Mouse (Mus musculus) adrenal gland, adult 2 months (tissue): ENCODE results near the gene DXBay18. TPM values are rescaled to one million over a fixed set of nuclear protein-coding genes. Genes with fewer than 3 reads are reported as not detected.
"Not testable (repeated sequence)": the region's sequence is repeated elsewhere in the genome, so short reads cannot be mapped to it uniquely, and the experiment has no call there.

Experiments
- DNase-seq: peaks from one replicate; pipeline ENCODE4 v3.0.0; 2021
- long read RNA-seq: library from polyadenylated mRNA; stranded (forward); transcript quantifications from one replicate; pipeline ENCODE4 v2.0.0, GENCODE M21; 2021
- polyA plus RNA-seq: library from polyadenylated mRNA; depleted of rRNA; stranded (reverse); fragments of >200 nt; gene quantifications from 2 replicates; pipeline ENCODE4 v1.2.3, GENCODE M21; 2012; rRNA removed
- total RNA-seq, 2 experiments: library from RNA; stranded (reverse); gene quantifications; 2 replicates each; pipeline ENCODE4 v1.2.3; 2021

The DXBay18 gene
- total RNA-seq (under 1 TPM; 0.12 to 0.31 TPM), polyA plus RNA-seq (not detected in 2 replicates)
- long read RNA-seq = 0 reads

DNA sequence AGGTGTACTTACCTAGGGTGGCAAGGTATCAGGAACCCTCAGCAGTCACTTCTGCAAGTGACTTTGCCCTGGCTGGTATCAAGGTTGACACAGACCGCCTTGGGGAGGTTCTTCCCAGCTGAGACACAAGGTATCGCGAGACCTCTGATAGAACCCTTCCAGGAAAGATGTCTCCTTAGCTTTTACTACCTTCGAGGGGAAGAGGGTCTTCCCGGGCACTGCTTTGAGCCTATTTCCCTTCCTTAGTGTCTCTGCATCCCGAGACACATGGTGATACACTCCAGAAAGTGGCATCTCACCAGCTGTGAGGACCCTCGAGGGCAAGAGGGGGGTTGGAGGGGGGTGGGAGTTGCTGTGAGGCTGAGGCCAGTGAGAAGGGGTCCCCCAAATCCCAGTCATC, at the start of gene DXBay18:
TSS of gene DXBay18 (minus strand) at position 101 of the 400 bp plus-strand sequence.
- DNase-seq = not testable (repeated sequence)

DNA sequence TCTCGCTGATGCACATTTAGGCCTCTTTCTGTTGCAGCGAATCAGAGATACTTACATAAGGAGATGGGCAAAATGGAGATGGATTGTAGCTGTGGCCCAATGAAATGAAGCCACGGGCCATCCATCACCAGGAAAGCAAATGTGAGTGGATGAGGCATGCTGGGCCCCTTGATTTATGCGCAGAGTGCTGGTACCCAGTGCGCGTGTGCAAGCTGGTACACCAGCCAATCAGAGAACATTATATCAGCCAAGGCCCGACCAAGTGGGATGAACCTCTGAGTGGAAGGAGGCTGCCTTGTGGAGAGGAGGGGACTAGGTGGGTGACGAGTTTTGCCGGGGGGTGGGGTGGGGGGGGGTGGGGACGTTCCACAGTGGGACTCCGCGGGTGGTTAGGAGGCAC, 42.7 kb upstream of the DXBay18 start, which contains the start of gene Xlr3b:
TSS of gene Xlr3b (plus strand) at position 274 of the 400 bp plus-strand sequence.
- DNase-seq = peak; percentile 4

DNA sequence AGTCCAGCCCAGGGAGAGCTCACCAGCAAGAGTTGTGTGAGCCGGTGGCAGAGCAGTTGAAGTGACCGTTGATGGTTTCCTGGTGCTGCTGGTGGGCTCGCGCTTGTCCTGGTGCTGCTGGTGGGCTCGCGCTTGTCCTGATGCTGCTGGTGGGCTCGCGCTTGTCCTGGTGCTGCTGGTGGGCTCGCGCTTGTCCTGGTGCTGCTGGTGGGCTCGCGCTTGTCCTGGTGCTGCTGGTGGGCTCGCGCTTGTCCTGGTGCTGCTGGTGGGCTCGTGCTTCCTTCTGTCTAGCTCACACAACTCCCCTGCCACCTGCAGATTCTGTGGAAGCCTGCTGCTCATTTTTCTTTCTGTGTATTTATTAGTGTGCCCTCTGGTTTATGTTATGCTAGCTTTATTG, 27.6 kb upstream of the DXBay18 start, which contains the start of gene Spin2d:
TSS of gene Spin2d (minus strand) at position 101 of the 400 bp plus-strand sequence.
- DNase-seq = not testable (repeated sequence)

DNA sequence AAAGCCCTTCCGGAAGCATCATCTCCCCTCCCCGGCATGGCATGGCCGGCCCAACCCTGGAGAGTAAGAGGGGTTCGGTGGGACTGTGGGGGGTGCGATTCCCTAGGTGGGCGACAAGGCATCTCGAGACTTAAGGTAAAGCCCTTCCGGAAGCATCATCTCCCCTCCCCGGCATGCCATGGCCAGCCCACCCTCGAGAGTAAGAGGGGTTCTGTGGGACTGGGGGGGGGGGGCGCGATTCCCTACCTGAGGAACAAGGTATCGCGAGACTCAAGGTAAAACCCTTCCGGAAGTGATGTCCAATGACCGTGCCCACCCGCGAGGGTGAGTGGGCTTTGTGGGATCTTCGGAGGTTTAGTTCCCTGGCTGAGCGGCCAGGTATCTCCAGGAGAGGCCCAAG, 754 bp downstream of the DXBay18 start, which contains the start of gene Xlr5b:
TSS of gene Xlr5b (plus strand) at position 301 of the 400 bp plus-strand sequence.
- DNase-seq = not testable (repeated sequence)

DNA sequence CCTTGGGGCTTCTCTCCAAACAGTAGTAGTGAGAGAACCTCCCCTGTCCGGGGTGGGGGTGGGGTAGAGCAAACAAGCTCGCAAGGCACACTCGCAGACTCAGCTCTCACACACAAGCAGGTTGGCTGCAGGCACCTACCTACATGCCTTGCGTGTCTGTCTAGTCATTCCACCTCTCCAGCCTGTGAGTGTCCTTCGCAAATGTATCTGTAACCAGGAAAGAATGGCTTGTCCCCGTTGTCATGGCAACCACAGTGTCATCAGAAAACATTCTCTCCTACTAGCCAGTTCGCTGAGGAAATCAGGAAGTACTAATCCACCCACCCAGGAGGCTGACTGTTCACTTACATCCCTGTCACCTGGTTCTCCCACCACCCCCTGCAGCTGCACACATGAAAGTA, 6.0 kb downstream of the DXBay18 start:
- not testable (repeated sequence) for DNase-seq

DNA sequence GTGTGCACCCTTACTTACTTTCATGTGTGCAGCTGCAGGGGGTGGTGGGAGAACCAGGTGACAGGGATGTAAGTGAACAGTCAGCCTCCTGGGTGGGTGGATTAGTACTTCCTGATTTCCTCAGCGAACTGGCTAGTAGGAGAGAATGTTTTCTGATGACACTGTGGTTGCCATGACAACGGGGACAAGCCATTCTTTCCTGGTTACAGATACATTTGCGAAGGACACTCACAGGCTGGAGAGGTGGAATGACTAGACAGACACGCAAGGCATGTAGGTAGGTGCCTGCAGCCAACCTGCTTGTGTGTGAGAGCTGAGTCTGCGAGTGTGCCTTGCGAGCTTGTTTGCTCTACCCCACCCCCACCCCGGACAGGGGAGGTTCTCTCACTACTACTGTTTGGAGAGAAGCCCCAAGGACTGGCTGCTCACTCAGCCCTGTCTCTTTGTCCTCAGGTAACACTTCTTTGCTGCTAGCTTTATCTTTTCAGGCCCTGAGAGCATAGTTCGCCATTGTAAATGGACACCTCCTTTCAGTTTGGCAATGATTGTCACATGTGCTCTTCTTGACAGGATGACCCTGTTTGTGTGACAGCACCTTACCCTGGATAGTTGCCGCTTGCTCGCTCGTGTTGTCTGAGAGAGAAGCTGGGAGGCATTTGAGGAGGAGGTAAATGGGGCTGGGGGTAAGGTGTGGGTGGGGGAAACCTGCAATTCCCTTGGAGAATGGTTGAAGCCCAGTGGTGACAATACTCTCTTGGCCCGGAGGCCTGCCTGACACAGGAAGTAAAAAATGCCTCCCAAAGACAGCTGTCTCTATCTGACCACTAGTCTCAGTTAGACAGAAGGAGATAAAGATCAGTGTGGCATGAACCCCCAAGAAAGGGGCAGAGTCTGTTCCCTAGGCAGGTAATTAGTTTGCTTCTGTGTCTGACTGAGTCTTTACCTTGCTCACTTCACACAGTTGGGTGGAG, 26.1 kb downstream of the DXBay18 start:
- DNase-seq = not testable (repeated sequence)

DNA sequence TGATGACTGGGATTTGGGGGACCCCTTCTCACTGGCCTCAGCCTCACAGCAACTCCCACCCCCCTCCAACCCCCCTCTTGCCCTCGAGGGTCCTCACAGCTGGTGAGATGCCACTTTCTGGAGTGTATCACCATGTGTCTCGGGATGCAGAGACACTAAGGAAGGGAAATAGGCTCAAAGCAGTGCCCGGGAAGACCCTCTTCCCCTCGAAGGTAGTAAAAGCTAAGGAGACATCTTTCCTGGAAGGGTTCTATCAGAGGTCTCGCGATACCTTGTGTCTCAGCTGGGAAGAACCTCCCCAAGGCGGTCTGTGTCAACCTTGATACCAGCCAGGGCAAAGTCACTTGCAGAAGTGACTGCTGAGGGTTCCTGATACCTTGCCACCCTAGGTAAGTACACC, 32.5 kb downstream of the DXBay18 start, which contains the start of gene Gm14685:
TSS of gene Gm14685 (plus strand) at position 301 of the 400 bp plus-strand sequence.
- not testable (repeated sequence) for DNase-seq

DNA sequence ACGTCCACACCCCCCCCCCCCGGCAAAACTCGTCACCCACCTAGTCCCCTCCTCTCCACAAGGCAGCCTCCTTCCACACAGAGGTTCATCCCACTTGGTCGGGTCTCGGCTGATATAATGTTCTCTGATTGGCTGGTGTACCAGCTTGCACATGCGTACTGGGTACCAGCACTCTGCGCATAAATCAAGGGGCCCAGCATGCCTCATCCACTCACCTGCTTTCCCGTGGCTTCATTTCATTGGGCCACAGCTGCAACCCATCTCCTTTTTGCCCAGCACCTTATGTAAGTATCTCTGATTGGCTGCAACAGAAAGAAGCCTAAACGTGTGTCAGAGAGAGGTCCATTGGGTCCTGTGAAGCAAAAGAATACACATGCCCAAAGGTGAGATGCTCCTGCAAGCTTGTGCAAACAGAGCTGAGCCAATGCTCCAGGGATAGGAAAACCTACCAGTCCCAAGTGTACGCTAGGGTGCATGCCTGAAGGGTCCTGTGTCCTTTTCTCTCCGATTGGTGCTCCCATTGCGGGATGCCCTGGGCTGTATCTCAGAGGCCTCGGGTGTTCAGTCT, 52.2 kb downstream of the DXBay18 start, which contains the start of gene Xlr3a:
TSS of gene Xlr3a (minus strand) at position 155 of the 568 bp plus-strand sequence.
- not testable (repeated sequence) for DNase-seq

Other genes starting within 250 kb of the DXBay18 start
- 10 to 100 TPM; 44.1 to 53.6 TPM for gene Cetn2, start 231.0 kb downstream of the DXBay18 start, total RNA-seq
- 1.6 and 2.1 TPM in 2 replicates for gene Cetn2, start 231.0 kb downstream of the DXBay18 start, polyA plus RNA-seq
- 10 to 100 TPM; 35.5 to 69.9 TPM for gene Nsdhl, start 230.9 kb downstream of the DXBay18 start, total RNA-seq
- gene Nsdhl, start 230.9 kb downstream of the DXBay18 start, polyA plus RNA-seq = 10.7 and 18.0 TPM in 2 replicates
- 1 to 10 TPM; 2.4 to 3.6 TPM for gene Zfp185, start 162.1 kb downstream of the DXBay18 start, total RNA-seq
- gene Zfp185, start 162.1 kb downstream of the DXBay18 start, polyA plus RNA-seq = 2.4 and 2.5 TPM in 2 replicates
- under 1 TPM; 0.24 to 0.32 TPM for gene Pnma5, start 112.3 kb downstream of the DXBay18 start, total RNA-seq
- gene Pnma5, start 112.3 kb downstream of the DXBay18 start, polyA plus RNA-seq = not detected in 2 replicates
- under 1 TPM; 0.14 to 0.41 TPM for gene Pnma3, start 84.7 kb downstream of the DXBay18 start, total RNA-seq
- gene Pnma3, start 84.7 kb downstream of the DXBay18 start, polyA plus RNA-seq = 0.17 and 0.19 TPM in 2 replicates
- 1 to 10 TPM in 1 of 2 experiments, not detected in 1; 2.0 TPM for gene Xlr4a, start 67.0 kb downstream of the DXBay18 start, total RNA-seq
- not detected in 2 replicates for gene Xlr4a, start 67.0 kb downstream of the DXBay18 start, polyA plus RNA-seq
- gene Xlr3a, start 52.4 kb downstream of the DXBay18 start, total RNA-seq = 1 to 10 TPM in 1 of 2 experiments, not detected in 1; 3.5 TPM
- gene Xlr3a, start 52.4 kb downstream of the DXBay18 start, polyA plus RNA-seq = 0.92 TPM in 1 of 2 replicates, not detected in the other
- not detected for gene Gm14685, start 32.4 kb downstream of the DXBay18 start, total RNA-seq
- gene Gm14685, start 32.4 kb downstream of the DXBay18 start, polyA plus RNA-seq = not detected in 2 replicates
- gene Xlr5b, start 654 bp downstream of the DXBay18 start, total RNA-seq = not detected
- gene Xlr5b, start 654 bp downstream of the DXBay18 start, polyA plus RNA-seq = not detected in 2 replicates
- gene Spin2d, start 27.5 kb upstream of the DXBay18 start, total RNA-seq = not detected
- not detected in 2 replicates for gene Spin2d, start 27.5 kb upstream of the DXBay18 start, polyA plus RNA-seq
- 10 to 100 TPM in 1 of 2 experiments, 1 to 10 TPM in 1; 1.8 to 10.8 TPM for gene Xlr3b, start 42.8 kb upstream of the DXBay18 start, total RNA-seq
- gene Xlr3b, start 42.8 kb upstream of the DXBay18 start, polyA plus RNA-seq = 0.17 and 0.19 TPM in 2 replicates
- gene Xlr4b, start 64.9 kb upstream of the DXBay18 start, total RNA-seq = 1 to 10 TPM in 1 of 2 experiments, under 1 TPM in 1; 0.61 to 1.1 TPM
- 0.06 TPM in 1 of 2 replicates, not detected in the other for gene Xlr4b, start 64.9 kb upstream of the DXBay18 start, polyA plus RNA-seq
- gene F8a, start 78.8 kb upstream of the DXBay18 start, total RNA-seq = 10 to 100 TPM in 1 of 2 experiments, 1 to 10 TPM in 1; 8.0 to 11.8 TPM
- 50.8 and 53.5 TPM in 2 replicates for gene F8a, start 78.8 kb upstream of the DXBay18 start, polyA plus RNA-seq
- 1 to 10 TPM in 1 of 2 experiments, not detected in 1; 1.7 TPM for gene Xlr4c, start 93.7 kb upstream of the DXBay18 start, total RNA-seq
- gene Xlr4c, start 93.7 kb upstream of the DXBay18 start, polyA plus RNA-seq = not detected in 2 replicates
- under 1 TPM in 1 of 2 experiments, not detected in 1; 0.32 TPM for gene Xlr3c, start 115.9 kb upstream of the DXBay18 start, total RNA-seq
- not detected in 2 replicates for gene Xlr3c, start 115.9 kb upstream of the DXBay18 start, polyA plus RNA-seq
- under 1 TPM in 1 of 2 experiments, not detected in 1; 0.49 TPM for gene Xlr5a, start 143.5 kb upstream of the DXBay18 start, total RNA-seq
- gene Xlr5a, start 143.5 kb upstream of the DXBay18 start, polyA plus RNA-seq = not detected in 2 replicates
- gene Xlr5c, start 143.5 kb upstream of the DXBay18 start, total RNA-seq = not detected
- gene Xlr5c, start 143.5 kb upstream of the DXBay18 start, polyA plus RNA-seq = 0.25 TPM in 1 of 2 replicates, not detected in the other
- gene Gm45015, start 187.4 kb upstream of the DXBay18 start, total RNA-seq = not detected
- not detected in 2 replicates for gene Gm45015, start 187.4 kb upstream of the DXBay18 start, polyA plus RNA-seq
- gene Zfp275, start 193.2 kb upstream of the DXBay18 start, total RNA-seq = 10 to 100 TPM; 14.7 to 17.0 TPM
- gene Zfp275, start 193.2 kb upstream of the DXBay18 start, polyA plus RNA-seq = 10.7 and 12.5 TPM in 2 replicates
- not detected for gene Gm18336, start 249.3 kb upstream of the DXBay18 start, total RNA-seq
- gene Gm18336, start 249.3 kb upstream of the DXBay18 start, polyA plus RNA-seq = 0.03 TPM in 1 of 2 replicates, not detected in the other